8 mouse cellular contexts compared by ENCODE assay signal in the genomic region with DNA sequence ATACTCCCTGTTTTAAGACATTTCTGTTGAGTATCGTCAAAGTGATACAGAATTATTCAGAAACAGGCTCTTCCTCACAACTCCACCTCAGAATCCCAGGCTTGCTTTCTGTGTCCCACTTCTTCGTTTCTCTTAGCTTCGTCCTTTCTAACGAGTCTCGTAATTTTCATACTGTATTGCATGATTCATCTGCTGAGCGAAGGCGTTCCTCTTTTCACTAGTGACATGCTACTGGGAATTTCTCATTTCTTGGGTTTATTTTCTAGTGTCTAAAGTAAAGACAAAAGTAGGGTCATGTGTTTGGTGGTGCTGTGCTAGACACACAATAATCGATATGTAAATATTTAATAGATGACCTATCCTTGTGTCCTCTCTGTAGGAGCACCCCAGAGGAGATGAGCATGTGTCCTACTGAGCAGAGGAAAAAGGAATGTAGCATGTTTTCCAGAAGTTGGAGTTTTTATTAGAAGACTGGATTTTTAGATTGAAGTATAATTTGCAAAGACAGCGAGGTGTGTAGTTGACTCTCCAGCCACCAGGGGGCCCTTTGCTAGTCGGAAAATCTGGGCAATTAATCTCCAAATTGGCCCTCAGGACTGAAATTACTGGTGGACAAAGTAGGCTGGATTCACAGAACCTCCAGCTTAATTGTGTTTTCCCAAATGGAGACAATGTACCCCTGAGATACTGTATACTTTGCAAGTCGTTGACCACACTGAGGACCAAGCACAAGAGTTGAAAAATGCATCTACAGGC. TPM values are rescaled to one million over a fixed set of nuclear protein-coding genes. Genes with fewer than 3 reads are reported as not detected.
DNase-seq lines count a peak whose midpoint lies in the region; ATAC-seq lines count a peak whose summit lies in the region.

No protein-coding gene starts in this region.

- H3K27me3 ChIP-seq in liver, embryonic 12.5 days (replicated peaks): no peaks in the 10 kb centered on the region

- DNase-seq in adrenal gland, adult 18-20 months (ENCODE audit: low spot score in 2 of 2): peak; percentile 67 to 71
- no peak for DNase-seq in adrenal gland, postnatal 4 days (ENCODE audit: low spot score in 2 of 2)
- DNase-seq in liver: peak; percentile 37
- peak; percentile 57 for DNase-seq in adrenal gland, adult 2 months
- peak; percentile 46 for DNase-seq in gastrocnemius, postnatal 14 days
- DNase-seq in spleen, adult 12 weeks (ENCODE audit: low spot score): no peak

- intact Hi-C loops in gastrocnemius, postnatal 14 days (cut with DNase I; ENCODE audit: low total_unique reads): loop anchor here (10.0 kb wide), 1 partner anchor 119 kb away; no protein-coding TSS in a partner anchor

- H3K79me2 ChIP-seq in macrophage (ENCODE audit: inconsistent target): no peaks in the 10 kb centered on the region

- no peak overlapping the region for H3K27ac ChIP-seq in liver, embryonic 12.5 days
- peak overlapping the region; percentile 48 for H3K27ac ChIP-seq in macrophage

- WGBS in liver, embryonic 12.5 days (ENCODE audit: insufficient replicate concordance): 69% methylated on average over 11 of the region's 11 CpGs
- WGBS in macrophage (ENCODE audit: missing documents): 37% methylated on average over 11 of the region's 11 CpGs

- H3K4me3 ChIP-seq in liver, embryonic 12.5 days: no peak overlapping the region
- H3K4me3 ChIP-seq in macrophage (ENCODE audit: inconsistent target): no peak overlapping the region

- no peaks in the 10 kb centered on the region for H3K36me3 ChIP-seq in liver, embryonic 12.5 days
- H3K36me3 ChIP-seq in macrophage (ENCODE audit: inconsistent target): no peaks in the 10 kb centered on the region

- ATAC-seq in liver, embryonic 12.5 days: no peak

- no peak overlapping the region for H3K4me2 ChIP-seq in liver, embryonic 12.5 days

- H3K4me1 ChIP-seq in liver, embryonic 12.5 days: no peaks in the 10 kb centered on the region

- no peak overlapping the region for H3K9ac ChIP-seq in liver, embryonic 12.5 days

- no peaks in the 10 kb centered on the region for H3K9me3 ChIP-seq in liver, embryonic 12.5 days (replicated peaks)

RNA-seq across cellular contexts. Expression of a gene that starts 11.9 kb away (rescaled TPM):
- total RNA-seq in adrenal gland, adult 18-20 months (2021): 100 to 1,000 TPM; 181 to 201 TPM
- 100 to 1,000 TPM; 169 to 182 TPM for total RNA-seq in adrenal gland, postnatal 4 days (2021)
- polyA plus RNA-seq in liver, embryonic 12.5 days (2016; fragmentation: Nextera tagmentation; extraction: Ambion mirVana): 19.3 and 20.2 TPM in 2 replicates
- 100 to 1,000 TPM; 219 to 232 TPM for total RNA-seq in adrenal gland, adult 2 months (2021)
- 68.6 and 109 TPM in 2 replicates for polyA plus RNA-seq in adrenal gland, adult 2 months (2012; rRNA removed)
- 100 to 1,000 TPM; 232 to 277 TPM for total RNA-seq in gastrocnemius, postnatal 14 days (2021)
- 100 to 1,000 TPM; 179 to 628 (median 294) TPM for total RNA-seq in macrophage (2018; cell fraction: chromatin; rRNA removed)
- total RNA-seq in macrophage (2018; cell fraction: cytosol; rRNA removed): 100 to 1,000 TPM; 120 to 196 (median 154) TPM
- total RNA-seq in macrophage (2018; cell fraction: nucleus; rRNA removed): 100 to 1,000 TPM; 223 to 633 (median 331) TPM
- polyA plus RNA-seq in macrophage (2018): 79.5 to 126 TPM (median 95.4 TPM) in 3 replicates

Comparison
In these comparisons a context has a peak if more than half of its experiments do, and no peak if none do; other contexts are left out.
1. DNase-seq: peak in adrenal gland, adult 18-20 months (2 of 2), liver (single experiment), adrenal gland, adult 2 months (single experiment) and gastrocnemius, postnatal 14 days (single experiment); none in adrenal gland, postnatal 4 days (0 of 2) and spleen, adult 12 weeks (single experiment).